Mouse (Mus musculus) myocyte (in vitro differentiated cells): ENCODE results near the gene Pcsk4.

Experiments used
- CEBPB ChIP-seq: IDR thresholded peaks from 2 replicates; pipeline ENCODE4 v1.6.1; 2011; ENCODE audit warnings: mild to moderate bottlenecking, moderate library complexity; ENCODE audit not compliant: poor library complexity, insufficient read depth, severe bottlenecking
- E2F4 ChIP-seq: IDR thresholded peaks from one replicate; pipeline ENCODE4 v1.6.1; 2011; ENCODE audit warnings: mild to moderate bottlenecking, control low read depth, moderate library complexity; ENCODE audit not compliant: insufficient read depth
- MAX ChIP-seq: IDR thresholded peaks from one replicate; pipeline ENCODE4 v1.6.1; 2011; ENCODE audit warnings: low read depth, mild to moderate bottlenecking, control low read depth
- MYOD1 ChIP-seq, 3 experiments: IDR thresholded peaks; one replicate each; pipeline ENCODE4 v1.6.1; 2011; ENCODE audit warnings: control low read depth in 2 of 3, low read depth in 2 of 3, mild to moderate bottlenecking in 2 of 3, moderate library complexity in 1 of 3; ENCODE audit not compliant: insufficient read length in 2 of 3, control insufficient read depth in 1 of 3
- MYOG ChIP-seq, 3 experiments: IDR thresholded peaks; one replicate each; pipeline ENCODE4 v1.6.1; 2011; ENCODE audit warnings: control low read depth in 2 of 3, low read depth in 2 of 3, mild to moderate bottlenecking in 2 of 3; ENCODE audit not compliant: insufficient read length in 2 of 3, control insufficient read depth in 1 of 3, insufficient read depth in 1 of 3
- POLR2A ChIP-seq: IDR thresholded peaks from one replicate; pipeline ENCODE4 v1.6.1; 2011; ENCODE audit warnings: low read depth, mild to moderate bottlenecking, control low read depth, moderate library complexity; ENCODE audit not compliant: insufficient read length
- POLR2AphosphoS2 ChIP-seq: IDR thresholded peaks from one replicate; pipeline ENCODE4 v1.6.1; 2011; ENCODE audit warnings: low read depth, control low read depth; ENCODE audit not compliant: insufficient read length
- SRF ChIP-seq: IDR thresholded peaks from one replicate; pipeline ENCODE4 v1.6.1; 2011; ENCODE audit warnings: low read depth; ENCODE audit not compliant: control insufficient read depth, insufficient read length
- TCF12 ChIP-seq: IDR thresholded peaks from one replicate; pipeline ENCODE4 v1.6.1; 2011; ENCODE audit warnings: mild to moderate bottlenecking, control low read depth; ENCODE audit not compliant: poor library complexity, insufficient read depth, severe bottlenecking
- TCF3 ChIP-seq: IDR thresholded peaks from one replicate; pipeline ENCODE4 v1.6.1; 2011; ENCODE audit warnings: low read depth, control low read depth; ENCODE audit not compliant: insufficient read length
- USF1 ChIP-seq: IDR thresholded peaks from one replicate; pipeline ENCODE4 v1.6.1; 2011; ENCODE audit warnings: low read depth, mild to moderate bottlenecking, control low read depth, moderate library complexity

DNA sequence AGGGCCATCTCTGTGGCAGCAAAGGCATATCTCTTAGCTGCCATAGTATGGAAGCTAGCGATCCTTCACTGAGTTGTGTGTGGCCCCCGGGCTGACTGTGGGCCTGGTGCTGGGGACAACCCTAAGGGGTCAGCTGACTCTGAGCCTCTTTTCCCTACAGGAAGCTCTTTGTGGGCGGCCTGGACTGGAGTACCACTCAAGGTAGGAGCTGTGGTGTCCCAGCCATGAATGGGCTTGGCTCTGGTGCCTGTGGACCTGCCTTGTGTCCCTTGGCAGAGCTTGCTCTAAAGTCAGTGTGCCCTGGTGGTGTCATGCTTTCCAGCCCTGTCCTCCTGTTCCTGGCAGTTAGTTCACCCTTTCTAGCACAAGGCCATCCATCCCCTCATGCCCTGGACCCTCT is 55.5 kb downstream of the Pcsk4 start:
- TF ChIP-seq TCF12, result no peak
- no peak for TF ChIP-seq USF1
- no peak for TF ChIP-seq POLR2AphosphoS2
- no peak for TF ChIP-seq POLR2A
- no peak for TF ChIP-seq MYOG (IDR thresholded peaks at IDR 0.05; ENCODE audit: control insufficient read depth in 1 of 3, insufficient read depth in 1 of 3, insufficient read length in 2 of 3, low read depth in 2 of 3)
- TF ChIP-seq MAX, result no peak
- no peak for TF ChIP-seq E2F4
- no peak for TF ChIP-seq CEBPB
- no peak for TF ChIP-seq MYOD1 (IDR thresholded peaks at IDR 0.05; ENCODE audit: control insufficient read depth in 1 of 3, insufficient read length in 2 of 3, low read depth in 2 of 3)
- TF ChIP-seq SRF, result no peak
- TF ChIP-seq TCF3, result no peak
